Mouse (Mus musculus) neural tube, embryonic 13.5 days (tissue): ENCODE measurements around the gene Tbc1d32. TPM values are rescaled to one million over a fixed set of nuclear protein-coding genes. Genes with fewer than 3 reads are reported as not detected.

ENCODE experiments used
- ATAC-seq: fragments of 200-750 bp; cut with Nextera tagmentation; 2 replicates; pipeline ENCODE4 v1.8.0; 2017; ENCODE audit warnings: low read depth, mild to moderate bottlenecking, moderate TSS enrichment, moderate library complexity
- H3K27ac ChIP-seq: fragments of 300-500 bp; sonication (generic); replicated peaks from 2 replicates; pipeline ENCODE4 v1.5.1; 2015; ENCODE audit warnings: moderate library complexity, mild to moderate bottlenecking, inconsistent platforms
- H3K27me3 ChIP-seq: fragments of 300-500 bp; sonication (generic); 2 replicates; pipeline ENCODE4 v1.6.1; 2015; ENCODE audit warnings: mild to moderate bottlenecking, inconsistent platforms
- H3K36me3 ChIP-seq: fragments of 300-500 bp; sonication (generic); 2 replicates; pipeline ENCODE4 v1.6.1; 2015; ENCODE audit warnings: mild to moderate bottlenecking, inconsistent platforms
- H3K4me1 ChIP-seq: fragments of 300-500 bp; sonication (generic); replicated peaks from 2 replicates; pipeline ENCODE4 v1.6.1; 2015; ENCODE audit warnings: inconsistent platforms
- H3K4me2 ChIP-seq: fragments of 300-500 bp; sonication (generic); 2 replicates; pipeline ENCODE4 v1.6.1; 2015; ENCODE audit warnings: inconsistent platforms, mild to moderate bottlenecking, moderate library complexity
- H3K4me3 ChIP-seq: fragments of 300-500 bp; sonication (generic); 2 replicates; pipeline ENCODE4 v1.5.1; 2015; ENCODE audit warnings: mild to moderate bottlenecking, inconsistent platforms
- H3K9ac ChIP-seq: fragments of 300-500 bp; sonication (generic); 2 replicates; pipeline ENCODE4 v1.6.1; 2015; ENCODE audit warnings: moderate library complexity, mild to moderate bottlenecking, inconsistent platforms
- H3K9me3 ChIP-seq: fragments of 300-500 bp; sonication (generic); 2 replicates; pipeline ENCODE4 v1.6.1; 2016; ENCODE audit warnings: inconsistent platforms
- WGBS: fragments of 180-500 bp; shearing (Covaris S2); methylation state at CpG from one replicate; pipeline ENCODE4 v1.1.7; 2015; 5-methylcytosine and 5-hydroxymethylcytosine counted together
- polyA plus RNA-seq: library from polyadenylated mRNA; unstranded; fragments of >200 nt; fragmentation: Nextera tagmentation; extraction: Ambion mirVana; gene quantifications from 2 replicates; pipeline ENCODE4 v1.2.1, GENCODE M21; 2015

Tbc1d32 gene
- polyA plus RNA-seq, 1 experiment from 2014 or later: 2.3 TPM

- Histone ChIP-seq H3K27me3 (no peaks in the 10 kb centered on the region), H3K4me3 (no peak overlapping the region), H3K9ac (no peak overlapping the region), H3K4me1 (no peaks in the 10 kb centered on the region), H3K9me3 (no peaks in the 10 kb centered on the region), H3K27ac (no peak overlapping the region), H3K4me2 (no peak overlapping the region), H3K36me3 (no peaks in the 10 kb centered on the region)
- ATAC-seq: no peak
- WGBS: 69% methylated on average over 7 of the region's 7 CpGs
Observed at GRCm38 (mm10) chr10:55978001-55978400, 250.5 kb downstream of the Tbc1d32 start.

Other genes with a start within 250 kb of the Tbc1d32 start
- 11.3 and 11.6 TPM in 2 replicates for gene Msl3l2, start 121.8 kb downstream of the Tbc1d32 start, polyA plus RNA-seq
- gene Gja1, start 148.6 kb upstream of the Tbc1d32 start, polyA plus RNA-seq: 104 and 109 TPM in 2 replicates